Mouse (Mus musculus) bone marrow macrophage, adult 2 months (primary cell): ENCODE measurements around the gene Gm8369.

Experiments used
- CTCF ChIP-seq: IDR thresholded peaks from 2 replicates; pipeline ENCODE4 v1.5.1; 2012; ENCODE audit warnings: low read depth, mild to moderate bottlenecking, low read length, moderate library complexity
- POLR2A ChIP-seq: IDR thresholded peaks from 2 replicates; pipeline ENCODE4 v1.6.1; 2012; ENCODE audit warnings: mild to moderate bottlenecking, low read depth, low read length, borderline replicate concordance

DNA sequence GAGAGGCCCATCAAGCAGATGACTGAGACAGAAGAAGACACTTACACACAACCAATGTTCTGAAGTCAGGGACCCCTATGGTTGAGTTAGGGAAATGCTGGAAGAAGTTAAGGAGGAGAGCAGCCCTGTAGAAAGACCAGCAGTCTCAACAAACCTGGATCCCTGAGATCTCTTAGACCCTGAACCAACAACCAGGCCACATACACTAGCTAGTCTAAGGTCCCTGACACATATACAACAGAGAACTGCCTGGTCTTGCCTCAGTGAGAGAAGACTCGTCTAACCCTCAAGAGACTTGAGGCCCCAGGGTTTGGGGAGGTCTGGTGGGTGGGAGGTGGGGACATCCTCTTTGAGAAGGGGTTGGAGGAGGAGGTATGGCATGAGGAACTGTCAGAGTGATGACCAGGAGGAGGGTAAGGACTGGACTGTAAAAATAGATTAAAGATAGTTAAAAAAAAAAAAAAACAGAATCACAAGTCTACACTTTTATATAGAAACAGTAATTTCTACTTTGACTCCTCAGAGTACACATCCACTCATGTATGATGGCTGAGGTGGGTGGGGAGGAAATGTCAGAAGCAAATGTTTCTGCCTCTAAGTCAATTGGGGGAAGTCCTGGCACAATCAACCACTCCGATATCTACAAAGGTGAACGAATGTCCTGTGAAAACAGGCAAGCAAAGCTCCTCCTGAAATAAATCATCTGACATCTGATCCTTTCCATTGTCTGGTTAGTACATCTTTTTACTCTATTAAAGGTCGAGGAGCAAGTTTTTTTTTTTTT lies 5.9 kb downstream of the Gm8369 start:
- TF ChIP-seq CTCF (no peak), POLR2A (no peak)
